9 mouse cellular contexts compared by ENCODE assay signal in the genomic region with DNA sequence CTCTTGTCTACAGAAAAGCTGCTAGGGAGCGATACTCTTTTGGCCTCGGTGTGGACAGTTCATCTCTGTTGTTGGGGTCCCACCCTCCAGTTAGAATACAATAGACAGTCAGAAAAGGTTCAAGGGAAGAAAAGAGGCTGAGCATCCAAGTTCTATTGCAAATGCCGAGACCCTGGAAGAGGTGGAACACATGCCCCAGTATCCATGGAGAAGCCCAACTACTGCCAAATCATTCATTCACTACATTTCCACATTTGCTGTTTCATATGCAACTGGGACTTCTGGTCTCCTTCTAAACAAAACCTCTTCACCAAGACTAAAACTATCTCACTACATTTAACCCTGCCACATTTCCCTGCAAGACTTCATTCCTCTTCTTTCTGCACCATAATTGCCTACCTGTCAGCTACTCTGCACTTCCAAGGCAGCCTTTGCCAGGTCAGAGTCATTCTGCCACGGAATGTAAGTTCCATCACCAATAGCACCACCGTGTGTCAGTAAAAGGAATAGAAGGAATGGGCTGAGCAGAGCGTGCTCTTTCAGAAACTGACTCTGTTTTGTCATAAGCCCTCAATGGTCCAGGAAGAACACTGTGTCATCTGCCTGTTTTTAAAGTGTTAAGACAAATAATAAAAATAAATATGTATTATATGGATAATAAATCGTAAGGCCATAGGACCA.
DNase-seq lines count a peak whose midpoint lies in the region; ATAC-seq lines count a peak whose summit lies in the region.
"Had no signal": no experiment of that assay in that cellular context is flagged by ENCODE, and none has a peak within 500 bp of the region (broad histone marks: within the 10 kb centered on the region; RNA-seq: fewer than 3 reads in every experiment).

No protein-coding gene starts in this region.

- 45% methylated on average over 7 of the region's 7 CpGs for WGBS in intestine, embryonic 14.5 days
- WGBS in intestine, embryonic 15.5 days = 46% methylated on average over 7 of the region's 7 CpGs
- WGBS in hindbrain, embryonic 15.5 days = 34% methylated on average over 7 of the region's 7 CpGs

- peak; percentile 66; the same call in 1 of the 2 replicates for ATAC-seq in intestine, embryonic 14.5 days (replicated peaks; ENCODE audit: low FRiP score, low TSS enrichment, low read depth)
- no peak for ATAC-seq in intestine, embryonic 15.5 days
- peak; percentile 46 for ATAC-seq in common myeloid progenitor, adult 5-6 weeks (replicated peaks; ENCODE audit: low read depth, poor library complexity, severe bottlenecking)
- peak; percentile 68; the same call in 1 of the 2 replicates for ATAC-seq in hindbrain, embryonic 15.5 days (ENCODE audit: low FRiP score, low read depth)
- ATAC-seq in neutrophil, adult 5-6 weeks (ENCODE audit: extremely low read depth, insufficient number of reproducible peaks, low FRiP score, poor library complexity, severe bottlenecking) = peak; percentile 78

- H3K4me3 ChIP-seq in intestine, embryonic 14.5 days (ENCODE audit: low read depth, low read length) = no peak overlapping the region
- H3K4me3 ChIP-seq in intestine, embryonic 15.5 days (replicated peaks) = no peak overlapping the region
- H3K4me3 ChIP-seq in hindbrain, embryonic 15.5 days = no peak overlapping the region
- H3K4me3 ChIP-seq: limb, embryonic 13.5 days had no signal

- DNase-seq in intestine, embryonic 14.5 days (ENCODE audit: low spot score) = no peak
- DNase-seq in Muller cell, postnatal 12 days (ENCODE audit: inconsistent ontology term) = peak; percentile 40
- peak; percentile 23 to 36 for DNase-seq in lung, adult 18-20 months
- no peak for DNase-seq in ovary, postnatal 36 days (ENCODE audit: low spot score)

- no peak overlapping the region for H3K27ac ChIP-seq in intestine, embryonic 14.5 days (ENCODE audit: low read depth)
- H3K27ac ChIP-seq in intestine, embryonic 15.5 days = no peak overlapping the region
- no peak overlapping the region for H3K27ac ChIP-seq in hindbrain, embryonic 15.5 days (replicated peaks)
- H3K27ac ChIP-seq: limb, embryonic 13.5 days had no signal

- no peaks in the 10 kb centered on the region for H3K4me1 ChIP-seq in intestine, embryonic 14.5 days (replicated peaks; ENCODE audit: control insufficient read depth, insufficient read depth, low read length)
- H3K4me1 ChIP-seq in intestine, embryonic 15.5 days (replicated peaks) = no peaks in the 10 kb centered on the region
- H3K4me1 ChIP-seq in hindbrain, embryonic 15.5 days (replicated peaks) = no peaks in the 10 kb centered on the region
- H3K4me1 ChIP-seq: limb, embryonic 13.5 days had no signal

- no peaks in the 10 kb centered on the region for H3K27me3 ChIP-seq in intestine, embryonic 14.5 days (replicated peaks; ENCODE audit: control insufficient read depth, insufficient read depth, low read length)
- no peaks in the 10 kb centered on the region for H3K27me3 ChIP-seq in intestine, embryonic 15.5 days (replicated peaks)
- no peaks in the 10 kb centered on the region for H3K27me3 ChIP-seq in hindbrain, embryonic 15.5 days
- H3K27me3 ChIP-seq: limb, embryonic 13.5 days had no signal

- H3K4me2 ChIP-seq in intestine, embryonic 14.5 days (ENCODE audit: low read length) = no peak overlapping the region
- H3K4me2 ChIP-seq in intestine, embryonic 15.5 days (replicated peaks) = no peak overlapping the region
- no peak overlapping the region for H3K4me2 ChIP-seq in hindbrain, embryonic 15.5 days
- H3K4me2 ChIP-seq: limb, embryonic 13.5 days had no signal

- H3K9ac ChIP-seq in intestine, embryonic 14.5 days (ENCODE audit: low read length) = no peak overlapping the region
- H3K9ac ChIP-seq in intestine, embryonic 15.5 days = no peak overlapping the region
- no peak overlapping the region for H3K9ac ChIP-seq in hindbrain, embryonic 15.5 days
- H3K9ac ChIP-seq: limb, embryonic 13.5 days had no signal

- H3K36me3 ChIP-seq in intestine, embryonic 14.5 days (ENCODE audit: control insufficient read depth, insufficient read depth, low read length) = no peaks in the 10 kb centered on the region
- H3K36me3 ChIP-seq in intestine, embryonic 15.5 days = no peaks in the 10 kb centered on the region
- no peaks in the 10 kb centered on the region for H3K36me3 ChIP-seq in hindbrain, embryonic 15.5 days
- H3K36me3 ChIP-seq: limb, embryonic 13.5 days had no signal

- no peaks in the 10 kb centered on the region for H3K9me3 ChIP-seq in intestine, embryonic 14.5 days (ENCODE audit: control insufficient read depth, low read length)
- H3K9me3 ChIP-seq in intestine, embryonic 15.5 days = no peaks in the 10 kb centered on the region
- no peaks in the 10 kb centered on the region for H3K9me3 ChIP-seq in hindbrain, embryonic 15.5 days
- H3K9me3 ChIP-seq: limb, embryonic 13.5 days had no signal

Comparison
In these comparisons a context has a peak if more than half of its experiments do, and no peak if none do; other contexts are left out.
1. DNase-seq: peak in Muller cell, postnatal 12 days (single experiment) and lung, adult 18-20 months (2 of 2); none in intestine, embryonic 14.5 days (single experiment) and ovary, postnatal 36 days (single experiment).